Mouse (Mus musculus): ENCODE measurements around the gene Fbxl17. TPM values are rescaled to one million over a fixed set of nuclear protein-coding genes. Genes with fewer than 3 reads are reported as not detected.

Gene Fbxl17
- total RNA-seq, 2 experiments from 2014 or later, result 3.7 to 5.2 TPM

- no peak for ATAC-seq (replicated peaks; ENCODE audit: low FRiP score, low TSS enrichment, poor library complexity, severe bottlenecking)
These were observed 414.6 kb downstream of the Fbxl17 start for GRCm38 (mm10) chr17:63085227-63085626.

- ATAC-seq (replicated peaks; ENCODE audit: low FRiP score, low TSS enrichment, poor library complexity, severe bottlenecking), result no peak
These were observed 420.7 kb downstream of the Fbxl17 start for GRCm38 (mm10) chr17:63079087-63079486.

DNA sequence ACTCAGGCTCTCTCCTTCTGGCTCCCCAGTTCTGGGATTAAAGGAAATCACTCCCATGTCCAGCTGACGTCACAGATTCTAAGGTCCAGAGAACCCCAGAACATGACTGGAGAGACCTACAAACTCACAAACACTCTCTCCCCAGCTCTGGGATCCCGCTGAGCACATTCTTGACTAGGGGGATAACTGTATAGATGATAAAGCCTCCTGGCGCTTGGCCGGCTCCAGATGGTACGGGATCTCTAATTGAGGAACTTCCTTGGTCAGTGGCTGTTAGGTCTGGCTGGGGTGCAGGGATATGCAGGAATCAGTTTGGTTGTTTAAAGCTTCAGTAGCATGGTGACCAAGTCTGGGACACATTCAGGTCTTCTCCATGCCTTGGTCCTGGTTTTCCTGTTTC, 422.3 kb downstream of the Fbxl17 start:
- ATAC-seq (replicated peaks; ENCODE audit: low FRiP score, low TSS enrichment, poor library complexity, severe bottlenecking), result no peak

DNA sequence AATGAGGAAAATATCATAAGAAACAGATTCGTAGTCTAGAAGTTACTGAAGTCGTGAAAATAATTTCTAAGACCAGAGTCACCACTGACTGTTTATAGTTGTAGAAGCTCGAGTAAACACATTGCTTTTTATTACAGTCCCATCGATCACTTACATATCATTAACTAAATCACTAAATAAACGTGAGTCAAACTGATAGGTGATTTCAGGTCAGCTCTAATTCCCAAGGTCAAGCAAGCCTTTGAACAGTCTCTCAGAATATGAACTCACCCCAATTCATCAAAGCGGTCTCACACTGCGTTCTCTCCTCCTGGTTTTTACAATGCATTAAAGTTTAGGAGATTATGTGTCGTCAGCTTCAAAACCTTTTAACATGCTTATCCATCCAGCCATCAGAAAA, 423.2 kb downstream of the Fbxl17 start:
- no peak for ATAC-seq (replicated peaks; ENCODE audit: low FRiP score, low TSS enrichment, poor library complexity, severe bottlenecking)

DNA sequence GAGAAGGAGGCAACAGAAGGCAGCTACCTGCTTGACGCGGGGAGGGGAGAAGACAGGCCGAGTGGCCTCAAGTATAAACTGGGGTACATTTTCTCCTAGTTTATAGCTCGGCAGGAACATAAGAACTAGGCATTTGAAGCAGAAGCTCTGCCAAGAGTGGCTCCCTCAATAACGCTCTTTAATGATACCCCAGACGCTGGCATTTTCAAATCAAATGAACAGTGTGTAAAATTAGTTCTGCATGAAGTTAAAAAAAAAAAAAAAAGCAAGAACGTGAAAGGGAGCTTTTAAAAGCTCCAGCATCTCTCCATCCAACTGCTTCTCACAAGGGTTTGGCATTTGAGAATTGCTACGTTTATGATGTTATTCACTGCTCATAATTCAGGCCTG, 423.8 kb downstream of the Fbxl17 start:
- ATAC-seq (replicated peaks; ENCODE audit: low FRiP score, low TSS enrichment, poor library complexity, severe bottlenecking), result no peak

- ATAC-seq (replicated peaks; ENCODE audit: low FRiP score, low TSS enrichment, poor library complexity, severe bottlenecking), result no peak
These were observed 424.5 kb downstream of the Fbxl17 start for GRCm38 (mm10) chr17:63075091-63076036.

DNA sequence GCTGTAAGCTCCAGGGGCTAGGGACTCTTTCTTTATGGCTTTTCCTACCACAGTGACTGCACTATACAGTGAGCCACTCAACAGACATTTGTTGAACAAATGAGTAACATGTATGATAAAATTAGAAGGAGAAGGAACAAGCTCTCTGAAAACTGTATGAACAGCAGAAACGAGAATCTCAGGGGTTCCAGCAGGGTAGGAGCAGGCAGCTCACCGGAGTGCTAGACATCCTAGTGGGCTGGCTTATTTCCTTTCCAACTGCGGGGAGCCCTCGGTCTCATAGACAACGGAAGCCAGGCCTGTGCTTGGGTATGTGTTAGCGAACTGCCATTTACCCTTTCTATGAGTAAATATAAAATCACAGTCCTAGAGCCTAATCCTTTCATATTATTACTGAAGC, 426.5 kb downstream of the Fbxl17 start:
- no peak for ATAC-seq (replicated peaks; ENCODE audit: low FRiP score, low TSS enrichment, poor library complexity, severe bottlenecking)

DNA sequence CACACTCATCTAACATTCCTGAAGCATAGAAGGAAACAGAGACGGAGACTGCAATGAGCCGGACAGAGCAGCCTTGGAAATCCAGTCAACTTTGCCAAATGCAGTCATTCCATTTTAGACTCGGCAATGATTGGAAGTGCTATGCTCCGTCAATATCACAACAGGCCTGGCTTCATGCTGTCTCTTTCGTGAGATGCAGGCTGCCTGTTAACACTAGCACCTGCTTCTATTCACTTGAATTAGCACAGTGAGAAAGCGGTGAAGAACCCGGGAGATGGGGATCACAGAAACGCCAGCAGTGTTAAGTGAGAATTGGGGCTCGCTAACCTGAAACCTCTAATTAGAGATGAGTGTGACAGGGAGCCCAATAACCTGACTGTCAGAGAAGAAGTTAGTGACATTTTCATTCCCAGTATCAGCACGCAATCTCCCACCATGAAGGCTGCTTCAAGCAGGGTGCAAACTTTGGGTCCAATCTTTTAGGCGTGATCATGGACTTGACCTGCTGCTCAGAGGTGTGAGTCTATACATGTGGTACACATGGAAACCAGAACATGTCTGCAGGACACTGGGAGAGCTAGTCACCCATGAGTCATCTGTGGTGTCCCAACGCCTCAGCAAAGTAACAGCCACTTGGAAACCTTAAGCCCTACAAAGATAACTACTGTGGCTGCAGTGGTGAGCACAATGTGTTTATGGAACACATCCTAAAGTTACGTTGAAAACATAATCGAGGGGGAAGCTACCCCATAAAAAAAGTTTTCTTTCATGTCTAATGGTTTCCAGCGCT, 428.5 kb downstream of the Fbxl17 start:
- ATAC-seq (replicated peaks; ENCODE audit: low FRiP score, low TSS enrichment, poor library complexity, severe bottlenecking), result no peak; the same call in 1 of the 2 replicates

DNA sequence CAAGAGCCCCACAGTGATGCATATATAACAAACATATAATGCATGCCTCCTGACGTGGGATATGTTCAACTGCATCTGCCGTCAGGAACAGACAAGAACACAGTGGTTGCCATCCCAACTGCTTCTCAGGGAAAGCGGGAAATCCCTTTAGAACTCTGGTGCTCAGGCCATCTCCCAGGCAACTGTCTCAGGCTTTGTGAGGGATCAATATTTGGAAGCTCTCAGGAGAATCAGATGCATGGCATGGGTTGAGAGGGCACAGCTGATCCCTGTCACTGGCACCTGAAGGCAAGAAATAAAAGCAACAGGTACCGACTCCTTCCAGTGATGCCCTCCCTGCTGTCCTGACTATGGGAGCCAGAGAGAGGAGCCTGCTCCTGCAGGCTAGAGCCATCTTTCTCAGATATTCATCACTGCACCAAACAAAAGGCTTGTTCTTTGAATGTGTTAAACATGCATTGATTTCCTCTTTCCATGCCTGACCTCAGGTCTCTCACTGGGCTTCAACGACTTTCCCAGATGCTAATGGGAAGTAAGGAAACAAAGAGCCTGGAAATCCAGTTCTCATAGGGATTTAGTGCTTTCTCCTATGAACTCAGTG, 429.6 kb downstream of the Fbxl17 start:
- no peak for ATAC-seq (replicated peaks; ENCODE audit: low FRiP score, low TSS enrichment, poor library complexity, severe bottlenecking)

DNA sequence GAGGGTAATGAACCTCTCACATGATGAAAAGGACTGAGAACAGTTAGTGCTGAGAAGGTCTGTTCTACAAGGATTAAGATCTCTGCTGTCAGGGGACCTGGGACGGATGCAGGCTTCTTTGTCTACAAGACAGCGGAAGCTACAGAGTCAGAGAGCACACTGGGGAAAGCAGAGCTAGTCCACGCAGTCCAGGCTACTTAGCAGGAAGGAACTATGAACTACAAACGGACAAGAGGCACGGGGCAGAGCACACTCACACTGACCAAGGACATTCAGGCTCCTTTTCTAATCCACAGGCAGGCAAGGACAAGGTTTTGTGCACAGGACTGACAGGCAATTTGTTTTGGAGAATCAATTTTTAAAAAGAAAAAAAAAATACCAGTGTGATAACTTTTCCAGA, 437.0 kb downstream of the Fbxl17 start:
- no peak for ATAC-seq (replicated peaks; ENCODE audit: low FRiP score, low TSS enrichment, poor library complexity, severe bottlenecking)

- ATAC-seq (replicated peaks; ENCODE audit: low FRiP score, low TSS enrichment, poor library complexity, severe bottlenecking), result no peak
These were observed 438.0 kb downstream of the Fbxl17 start for GRCm38 (mm10) chr17:63061786-63062185.

- no peak for ATAC-seq (replicated peaks; ENCODE audit: low FRiP score, low TSS enrichment, poor library complexity, severe bottlenecking)
These were observed 439.0 kb downstream of the Fbxl17 start for GRCm38 (mm10) chr17:63060814-63061213.

DNA sequence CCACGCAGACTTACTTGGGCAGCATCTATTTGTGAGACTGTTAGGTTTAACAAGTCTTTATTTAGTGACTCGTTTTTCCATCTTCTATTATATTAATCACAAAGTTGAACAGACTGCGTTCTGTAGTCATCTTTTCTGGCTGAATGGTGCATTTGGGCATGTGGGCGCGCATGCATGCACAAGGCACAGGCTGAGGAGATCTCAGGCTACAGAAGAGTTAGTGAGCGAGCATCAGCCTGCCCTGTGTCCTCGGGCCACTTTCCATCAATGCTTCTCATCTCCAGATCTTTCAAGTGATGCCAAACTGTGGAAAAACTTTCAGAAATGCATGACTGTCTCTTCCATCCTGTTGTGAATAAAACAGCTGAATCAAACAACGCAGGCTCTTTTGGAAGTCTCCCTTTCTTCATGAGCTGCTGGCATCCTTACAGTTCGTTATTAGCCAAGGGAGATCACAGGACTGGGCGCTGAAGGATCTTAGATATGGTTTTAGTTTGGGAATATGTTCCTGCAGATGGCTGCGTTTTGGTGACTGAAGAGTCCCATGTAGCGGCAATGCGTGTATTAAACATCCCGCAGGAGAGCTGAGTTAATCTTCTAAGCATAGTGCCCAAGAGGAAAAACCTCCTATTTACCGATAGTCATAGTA, 442.0 kb downstream of the Fbxl17 start:
- ATAC-seq (replicated peaks; ENCODE audit: low FRiP score, low TSS enrichment, poor library complexity, severe bottlenecking), result no peak

GRCm38 (mm10) chr17:63056976-63057375, 442.8 kb downstream of the Fbxl17 start:
- no peak for ATAC-seq (replicated peaks; ENCODE audit: low FRiP score, low TSS enrichment, poor library complexity, severe bottlenecking)

- no peak for ATAC-seq (replicated peaks; ENCODE audit: low FRiP score, low TSS enrichment, poor library complexity, severe bottlenecking)
These were observed 446.5 kb downstream of the Fbxl17 start for GRCm38 (mm10) chr17:63053311-63053710.

DNA sequence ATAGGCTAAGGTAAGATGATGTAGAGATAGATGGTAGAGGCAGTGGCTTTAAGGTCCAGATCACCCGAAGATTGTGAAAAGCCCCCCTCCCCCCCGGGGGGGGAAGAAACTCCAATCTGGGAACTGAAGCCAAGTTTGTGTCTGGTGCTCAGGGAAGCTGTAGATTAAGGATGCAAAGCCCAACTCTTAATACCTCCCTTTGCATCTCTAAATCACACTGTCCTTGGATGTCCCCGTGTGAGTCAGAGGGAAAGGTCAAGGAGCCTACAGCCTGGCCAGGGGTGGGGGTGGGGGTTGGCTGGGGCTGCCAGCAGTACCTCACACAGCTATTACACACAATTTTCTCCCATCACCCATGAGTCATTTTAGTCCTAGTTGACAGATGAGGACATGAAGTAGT, 453.4 kb downstream of the Fbxl17 start:
- no peak for ATAC-seq (replicated peaks; ENCODE audit: low FRiP score, low TSS enrichment, poor library complexity, severe bottlenecking)

GRCm38 (mm10) chr17:63045297-63045696, 454.5 kb downstream of the Fbxl17 start:
- ATAC-seq (replicated peaks; ENCODE audit: low FRiP score, low TSS enrichment, poor library complexity, severe bottlenecking), result no peak

DNA sequence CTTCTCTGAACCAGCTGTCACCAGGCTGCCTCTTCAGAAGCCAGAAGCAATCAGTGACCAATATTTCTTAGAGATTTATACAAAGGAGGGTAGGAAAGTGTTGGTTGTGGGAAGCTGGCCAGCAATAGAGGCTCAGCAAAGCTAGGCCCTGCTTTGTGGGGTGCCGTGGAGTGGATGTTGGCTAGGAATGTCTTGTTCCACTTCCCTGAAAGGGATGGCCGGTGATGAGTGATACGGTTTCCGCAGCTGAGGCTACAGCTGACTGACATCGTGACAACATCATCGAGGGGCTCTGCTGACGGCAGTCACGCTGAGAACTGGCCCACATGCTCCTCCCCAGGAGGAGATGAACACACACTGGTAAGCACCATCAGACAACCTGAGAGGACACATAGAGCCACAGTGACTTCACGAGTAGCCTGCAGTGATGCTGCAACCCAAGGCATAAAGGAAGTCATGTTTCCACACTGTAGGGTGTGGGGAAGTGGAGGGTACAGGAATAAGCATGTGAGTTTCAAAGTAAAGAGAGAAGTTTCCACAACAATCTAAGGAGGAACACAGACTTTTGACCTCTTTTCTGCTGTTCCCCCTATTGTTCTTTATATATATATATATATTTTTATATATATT, 456.7 kb downstream of the Fbxl17 start:
- no peak for ATAC-seq (replicated peaks; ENCODE audit: low FRiP score, low TSS enrichment, poor library complexity, severe bottlenecking)

DNA sequence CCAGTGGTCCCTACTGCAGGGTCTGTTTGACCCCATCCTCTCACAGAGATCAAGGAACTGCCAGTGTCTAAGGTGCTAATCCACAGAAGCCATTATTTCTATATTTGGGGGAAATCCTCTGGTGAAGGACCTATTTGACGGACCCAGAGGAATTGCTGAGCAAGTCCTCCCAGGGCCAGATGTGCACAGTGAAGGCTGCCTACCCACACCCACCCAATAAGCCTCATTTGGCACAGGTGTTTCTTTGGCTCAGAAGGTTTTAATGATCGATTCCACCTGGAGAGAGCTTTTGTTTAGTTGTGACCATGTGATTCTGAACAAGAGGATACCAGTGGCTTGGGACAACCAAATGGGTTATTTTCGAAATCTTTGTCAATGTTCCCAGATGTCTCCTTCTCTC, 462.3 kb downstream of the Fbxl17 start:
- ATAC-seq (replicated peaks; ENCODE audit: low FRiP score, low TSS enrichment, poor library complexity, severe bottlenecking), result no peak
